Mouse (Mus musculus) liver, embryonic 15.5 days (tissue): ENCODE measurements around the gene Krtdap. TPM values are rescaled to one million over a fixed set of nuclear protein-coding genes. Genes with fewer than 3 reads are reported as not detected.

ENCODE experiments used
- ATAC-seq: fragments of 200-750 bp; cut with Nextera tagmentation; 2 replicates; pipeline ENCODE4 v1.8.0; 2017; ENCODE audit warnings: moderate number of reproducible peaks, mild to moderate bottlenecking, moderate library complexity; ENCODE audit not compliant: insufficient read depth
- H3K27ac ChIP-seq: fragments of 300-500 bp; sonication (generic); replicated peaks from 2 replicates; pipeline ENCODE4 v1.5.1; 2015; ENCODE audit warnings: mild to moderate bottlenecking, inconsistent platforms
- H3K27me3 ChIP-seq: fragments of 300-500 bp; sonication (generic); 2 replicates; pipeline ENCODE4 v1.6.1; 2015; ENCODE audit warnings: mild to moderate bottlenecking, inconsistent platforms
- H3K36me3 ChIP-seq: fragments of 300-500 bp; sonication (generic); replicated peaks from 2 replicates; pipeline ENCODE4 v1.6.1; 2015; ENCODE audit warnings: moderate library complexity, mild to moderate bottlenecking, inconsistent platforms
- H3K4me1 ChIP-seq: fragments of 300-500 bp; sonication (generic); replicated peaks from 2 replicates; pipeline ENCODE4 v1.6.1; 2015; ENCODE audit warnings: inconsistent platforms
- H3K4me2 ChIP-seq: fragments of 300-500 bp; sonication (generic); 2 replicates; pipeline ENCODE4 v1.6.1; 2015; ENCODE audit warnings: moderate library complexity, mild to moderate bottlenecking, inconsistent platforms
- H3K4me3 ChIP-seq: fragments of 300-500 bp; sonication (generic); replicated peaks from 2 replicates; pipeline ENCODE4 v1.5.1; 2015; ENCODE audit warnings: mild to moderate bottlenecking, inconsistent platforms
- H3K9ac ChIP-seq: fragments of 300-500 bp; sonication (generic); 2 replicates; pipeline ENCODE4 v1.6.1; 2015; ENCODE audit warnings: moderate library complexity, mild to moderate bottlenecking, inconsistent platforms
- H3K9me3 ChIP-seq: fragments of 300-500 bp; sonication (generic); replicated peaks from 2 replicates; pipeline ENCODE4 v1.6.1; 2016; ENCODE audit warnings: inconsistent platforms
- WGBS: fragments of 180-500 bp; shearing (Covaris S2); methylation state at CpG from one replicate; pipeline ENCODE4 v1.1.7; 2015; ENCODE audit warnings: mixed read lengths; ENCODE audit not compliant: insufficient replicate concordance; 5-methylcytosine and 5-hydroxymethylcytosine counted together
- polyA plus RNA-seq: library from polyadenylated mRNA; unstranded; fragments of >200 nt; fragmentation: Nextera tagmentation; extraction: Ambion mirVana; gene quantifications from 2 replicates; pipeline ENCODE4 v1.2.1, GENCODE M21; 2015

The Krtdap gene
- polyA plus RNA-seq, 1 experiment from 2014 or later: 0.21 TPM

GRCm38 (mm10) chr7:30763456-30763855 is 24.2 kb upstream of the Krtdap start, which contains the start of gene Dmkn:
Dmkn (plus strand) TSS chr7:30763756.
- ATAC-seq: no peak
- 40% methylated on average over 5 of the region's 5 CpGs for WGBS

GRCm38 (mm10) chr7:30765173-30765572 is 22.5 kb upstream of the Krtdap start:
- Histone ChIP-seq H3K9ac (no peak overlapping the region), H3K36me3 (no peaks in the 10 kb centered on the region), H3K27ac (no peak overlapping the region), H3K27me3 (no peaks in the 10 kb centered on the region; the same call in 1 of the 2 replicates), H3K4me1 (peaks cover 11% of the 10 kb centered on the region), H3K4me2 (no peak overlapping the region), H3K4me3 (no peak overlapping the region), H3K9me3 (no peaks in the 10 kb centered on the region)
- no peak for ATAC-seq
- 42% methylated on average over 11 of the region's 11 CpGs for WGBS

More at GRCm38 (mm10) chr7:30763456-30763855, 24.2 kb upstream of the Krtdap start, which contains the start of gene Dmkn:
- no peaks in the 10 kb centered on the region for H3K9me3 ChIP-seq
- H3K27ac ChIP-seq: no peak within 1 kb of the TSS
- H3K4me2 ChIP-seq: no peak within 1 kb of the TSS
- no peaks in the 10 kb centered on the region; the same call in 1 of the 2 replicates for H3K27me3 ChIP-seq
- no peak within 1 kb of the TSS for H3K9ac ChIP-seq
- H3K36me3 ChIP-seq: no peaks in the 10 kb centered on the region
- no peak within 1 kb of the TSS for H3K4me3 ChIP-seq
- H3K4me1 ChIP-seq: peaks cover 13% of the 10 kb centered on the region

DNA sequence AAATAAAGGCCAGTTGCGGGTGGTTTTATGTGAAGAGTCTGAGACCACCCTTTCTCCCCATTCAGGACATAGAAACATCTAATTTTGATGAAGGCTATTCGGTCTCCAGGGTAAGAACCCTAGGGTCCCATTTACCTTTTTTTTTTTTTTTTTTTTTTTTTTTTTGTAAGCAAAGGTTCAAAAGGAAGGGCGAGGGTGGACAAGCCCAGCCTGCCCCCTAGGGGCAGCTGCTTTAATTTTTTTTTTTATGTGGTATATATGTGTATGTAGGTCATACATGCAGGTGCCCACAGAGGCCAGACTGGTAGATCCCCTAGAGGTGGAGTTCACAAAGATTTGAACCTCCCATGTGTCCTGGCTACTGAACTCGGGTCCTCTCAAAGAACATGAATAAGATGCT is 21.3 kb upstream of the Krtdap start:
- Histone ChIP-seq H3K4me2 (no peak overlapping the region), H3K9me3 (no peaks in the 10 kb centered on the region), H3K9ac (no peak overlapping the region), H3K36me3 (no peaks in the 10 kb centered on the region), H3K4me1 (peaks cover 7% of the 10 kb centered on the region), H3K27me3 (no peaks in the 10 kb centered on the region; the same call in 1 of the 2 replicates), H3K27ac (no peak overlapping the region), H3K4me3 (no peak overlapping the region)
- WGBS: 54% methylated on average over 4 of the region's 4 CpGs
- ATAC-seq: no peak

GRCm38 (mm10) chr7:30769236-30769635 is 18.5 kb upstream of the Krtdap start:
- no peaks in the 10 kb centered on the region for H3K36me3 ChIP-seq
- no peak overlapping the region for H3K9ac ChIP-seq
- no peak overlapping the region for H3K4me2 ChIP-seq
- ATAC-seq: no peak
- no peaks in the 10 kb centered on the region for H3K4me1 ChIP-seq
- WGBS: 27% methylated on average over 9 of the region's 9 CpGs
- no peak overlapping the region for H3K27ac ChIP-seq
- H3K27me3 ChIP-seq: no peaks in the 10 kb centered on the region; the same call in 1 of the 2 replicates
- no peaks in the 10 kb centered on the region for H3K9me3 ChIP-seq
- H3K4me3 ChIP-seq: no peak overlapping the region

DNA sequence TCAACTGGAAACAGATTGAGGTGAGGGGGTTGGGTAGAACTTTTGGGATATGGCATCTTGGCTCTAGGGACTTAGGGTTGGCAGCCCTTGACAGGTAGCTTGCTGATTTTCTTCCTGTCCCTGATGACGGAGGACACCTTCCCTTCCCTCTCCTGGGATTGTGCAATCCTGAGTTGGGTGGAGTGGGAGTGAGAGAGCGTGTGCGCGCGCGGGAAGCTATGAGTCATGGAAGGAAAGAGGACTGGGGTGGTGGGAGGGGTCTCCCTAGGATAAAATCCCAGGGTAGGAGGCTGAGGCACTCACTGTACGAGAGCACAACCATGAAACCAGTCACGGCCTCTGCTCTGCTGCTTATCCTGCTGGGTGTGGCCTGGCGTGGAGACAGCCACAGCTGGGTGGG is 11.6 kb upstream of the Krtdap start:
- 66% methylated on average over 9 of the region's 9 CpGs for WGBS
- no peak for ATAC-seq
- H3K27me3 ChIP-seq: no peaks in the 10 kb centered on the region

GRCm38 (mm10) chr7:30777081-30777579 is 10.6 kb upstream of the Krtdap start:
- Histone ChIP-seq H3K4me2 (no peak overlapping the region), H3K36me3 (no peaks in the 10 kb centered on the region), H3K9ac (no peak overlapping the region), H3K27ac (no peak overlapping the region), H3K4me3 (no peak overlapping the region), H3K9me3 (no peaks in the 10 kb centered on the region), H3K4me1 (no peaks in the 10 kb centered on the region), H3K27me3 (no peaks in the 10 kb centered on the region)
- WGBS: 53% methylated on average over 7 of the region's 7 CpGs
- no peak for ATAC-seq

More for the DNA sequence above, 11.6 kb upstream of the Krtdap start:
- H3K27ac ChIP-seq: no peak overlapping the region
- H3K36me3 ChIP-seq: no peaks in the 10 kb centered on the region
- no peak overlapping the region for H3K4me2 ChIP-seq
- H3K9me3 ChIP-seq: no peaks in the 10 kb centered on the region
- no peak overlapping the region for H3K9ac ChIP-seq
- H3K4me1 ChIP-seq: no peaks in the 10 kb centered on the region
- H3K4me3 ChIP-seq: no peak overlapping the region

- ATAC-seq: no peak
- Histone ChIP-seq H3K36me3 (no peaks in the 10 kb centered on the region), H3K27ac (no peak overlapping the region), H3K9ac (no peak overlapping the region), H3K4me3 (no peak overlapping the region), H3K27me3 (no peaks in the 10 kb centered on the region), H3K9me3 (no peaks in the 10 kb centered on the region), H3K4me2 (no peak overlapping the region), H3K4me1 (no peaks in the 10 kb centered on the region)
- 31% methylated on average over 1 of the region's 1 CpGs for WGBS
These were observed 9.8 kb upstream of the Krtdap start for GRCm38 (mm10) chr7:30777911-30778310.

DNA sequence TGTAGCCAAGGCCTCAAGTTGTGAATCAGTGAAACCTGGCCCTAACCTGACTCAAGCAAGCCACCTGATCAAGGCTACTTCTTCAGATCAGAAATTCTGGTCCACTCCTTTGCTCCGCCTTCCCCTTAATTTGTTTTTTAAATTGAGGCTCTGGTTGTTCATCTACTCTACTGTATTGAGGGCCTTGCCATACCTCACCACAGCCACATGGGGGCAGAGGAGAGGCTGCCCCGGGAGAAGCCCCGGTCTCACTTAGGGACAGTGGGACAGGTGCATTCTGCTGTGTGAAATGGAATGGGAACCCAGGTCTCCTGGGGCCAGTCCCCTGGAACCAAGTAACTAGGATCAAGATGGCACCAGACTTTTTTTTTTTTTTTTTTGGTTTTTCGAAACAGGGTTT is 5.9 kb upstream of the Krtdap start:
- 40% methylated on average over 4 of the region's 4 CpGs for WGBS
- Histone ChIP-seq H3K4me2 (no peak overlapping the region), H3K4me1 (no peaks in the 10 kb centered on the region), H3K9ac (no peak overlapping the region), H3K27me3 (no peaks in the 10 kb centered on the region), H3K36me3 (no peaks in the 10 kb centered on the region), H3K4me3 (no peak overlapping the region), H3K9me3 (no peaks in the 10 kb centered on the region), H3K27ac (no peak overlapping the region)
- no peak for ATAC-seq

- no peak overlapping the region for H3K9ac ChIP-seq
- no peak overlapping the region for H3K4me3 ChIP-seq
- H3K9me3 ChIP-seq: no peaks in the 10 kb centered on the region
- no peak for ATAC-seq
- WGBS: 56% methylated on average over 3 of the region's 3 CpGs
- H3K36me3 ChIP-seq: no peaks in the 10 kb centered on the region
- no peak overlapping the region for H3K4me2 ChIP-seq
- H3K27ac ChIP-seq: no peak overlapping the region
- H3K4me1 ChIP-seq: no peaks in the 10 kb centered on the region
- H3K27me3 ChIP-seq: no peaks in the 10 kb centered on the region
These were observed 5.0 kb upstream of the Krtdap start for GRCm38 (mm10) chr7:30782658-30783057.

- WGBS: 55% methylated on average over 1 of the region's 1 CpGs
These were observed 2.5 kb upstream of the Krtdap start for GRCm38 (mm10) chr7:30785154-30785553.

GRCm38 (mm10) chr7:30785721-30786546 is 1.8 kb upstream of the Krtdap start:
- H3K4me2 ChIP-seq: no peak overlapping the region
- ATAC-seq: no peak
- no peak overlapping the region for H3K27ac ChIP-seq
- 61% methylated on average over 13 of the region's 13 CpGs for WGBS
- H3K9ac ChIP-seq: no peak overlapping the region
- H3K27me3 ChIP-seq: no peaks in the 10 kb centered on the region
- H3K36me3 ChIP-seq: no peaks in the 10 kb centered on the region
- H3K4me1 ChIP-seq: no peaks in the 10 kb centered on the region
- H3K9me3 ChIP-seq: no peaks in the 10 kb centered on the region
- no peak overlapping the region for H3K4me3 ChIP-seq

More at GRCm38 (mm10) chr7:30785154-30785553, 2.5 kb upstream of the Krtdap start:
- H3K36me3 ChIP-seq: no peaks in the 10 kb centered on the region
- H3K9me3 ChIP-seq: no peaks in the 10 kb centered on the region
- no peak overlapping the region for H3K27ac ChIP-seq
- no peaks in the 10 kb centered on the region for H3K27me3 ChIP-seq
- no peaks in the 10 kb centered on the region for H3K4me1 ChIP-seq
- no peak overlapping the region for H3K9ac ChIP-seq
- no peak for ATAC-seq
- H3K4me2 ChIP-seq: no peak overlapping the region
- H3K4me3 ChIP-seq: no peak overlapping the region
